Mouse (Mus musculus) B cell, adult 2 months (primary cell): ENCODE data around the gene Sema3d.

Source experiments
- DNase-seq, 2 experiments: peaks; one replicate each; pipeline ENCODE4 v3.0.0; 2022

Gene Sema3d

GRCm38 (mm10) chr5:12499791-12500504 is 116.8 kb downstream of the Sema3d start:
- DNase-seq, result no peak

DNA sequence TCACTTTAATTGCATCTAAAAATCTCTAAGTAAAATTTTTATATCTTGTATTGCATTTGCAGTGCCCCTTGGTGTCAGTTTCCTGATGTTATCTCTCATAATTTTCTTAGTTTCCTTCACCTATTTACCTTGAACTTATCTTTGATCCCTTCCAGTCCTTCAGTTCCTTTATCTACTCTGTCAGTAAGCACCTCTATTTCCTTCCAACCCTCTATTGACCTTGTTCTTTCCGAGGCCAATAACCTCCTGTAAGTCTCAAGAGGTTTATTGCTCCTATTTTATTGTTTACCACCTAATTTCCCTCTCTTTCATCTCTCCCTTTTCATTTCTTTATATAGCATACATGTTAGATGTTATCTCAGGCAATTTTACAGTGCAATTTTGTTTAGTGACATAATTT is 129.3 kb downstream of the Sema3d start:
- no peak for DNase-seq

GRCm38 (mm10) chr5:12515283-12515682 is 132.1 kb downstream of the Sema3d start:
- no peak for DNase-seq

DNA sequence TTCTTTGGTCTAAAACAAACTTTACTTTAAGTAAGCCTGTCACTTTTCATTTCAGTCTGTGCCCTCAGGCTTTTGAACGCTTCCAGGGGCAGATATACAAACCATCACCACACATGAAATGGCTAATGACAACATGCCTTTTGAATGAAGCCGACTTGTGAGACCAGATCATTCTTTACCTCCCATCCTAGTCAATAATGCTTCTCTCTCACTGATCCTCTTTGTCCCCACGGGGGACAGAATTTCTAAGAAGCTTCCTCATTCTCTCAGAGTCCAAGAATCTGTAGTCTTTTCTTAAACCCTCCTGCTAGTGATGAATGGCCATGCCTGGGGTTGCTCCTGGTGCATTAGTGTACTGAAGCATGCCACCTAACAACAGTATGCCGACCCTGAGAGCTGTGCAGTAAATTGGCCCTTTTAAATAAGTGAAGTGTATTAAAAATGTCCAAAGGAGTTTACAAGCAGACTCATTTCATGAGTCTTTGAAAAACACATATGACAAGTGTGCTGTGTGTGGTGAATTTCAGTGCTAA is 142.1 kb downstream of the Sema3d start:
- DNase-seq, result no peak

- DNase-seq, result no peak
Measured at GRCm38 (mm10) chr5:12528596-12528995, 145.4 kb downstream of the Sema3d start.

DNA sequence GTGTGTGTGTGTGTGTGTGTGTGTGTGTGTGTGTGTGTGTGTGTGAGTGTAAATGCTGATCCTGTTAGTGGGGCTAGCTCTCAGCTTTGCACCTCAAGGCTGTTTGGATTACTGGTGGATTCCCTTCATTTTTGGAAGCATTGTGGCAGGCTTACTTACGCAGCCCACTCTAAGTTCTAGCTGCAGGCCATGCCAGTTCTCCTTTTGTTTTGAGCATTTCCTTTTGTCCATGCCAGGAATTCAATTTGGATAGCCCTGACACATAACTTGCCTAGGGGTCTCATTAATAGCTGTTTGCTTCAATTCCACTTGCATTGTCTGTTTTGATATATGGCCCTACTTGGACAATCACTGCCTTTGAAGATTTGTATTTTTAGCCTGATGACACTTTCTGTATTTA is 146.6 kb downstream of the Sema3d start:
- DNase-seq, result no peak

DNA sequence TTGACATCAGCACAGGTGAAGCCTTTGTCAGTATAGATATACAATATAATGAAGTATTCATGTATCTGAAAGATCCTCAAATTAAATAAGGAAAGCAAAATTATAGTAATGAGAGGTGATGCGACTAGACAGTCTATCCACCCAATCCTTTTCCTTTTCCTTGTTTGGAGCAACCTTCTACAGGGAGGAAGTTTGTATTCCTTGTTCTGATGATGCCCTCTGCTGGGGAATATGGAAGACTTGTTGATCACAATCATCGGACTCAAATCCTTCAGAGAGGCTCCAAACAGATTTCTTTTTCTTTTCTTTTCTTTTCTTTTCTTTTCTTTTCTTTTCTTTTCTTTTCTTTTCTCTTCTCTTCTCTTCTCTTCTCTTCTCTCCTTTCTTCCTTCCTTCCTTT is 158.1 kb downstream of the Sema3d start:
- DNase-seq, result no peak

GRCm38 (mm10) chr5:12549046-12549669 is 166.0 kb downstream of the Sema3d start:
- DNase-seq, result no peak

GRCm38 (mm10) chr5:12555401-12555800 is 172.2 kb downstream of the Sema3d start:
- no peak for DNase-seq

DNA sequence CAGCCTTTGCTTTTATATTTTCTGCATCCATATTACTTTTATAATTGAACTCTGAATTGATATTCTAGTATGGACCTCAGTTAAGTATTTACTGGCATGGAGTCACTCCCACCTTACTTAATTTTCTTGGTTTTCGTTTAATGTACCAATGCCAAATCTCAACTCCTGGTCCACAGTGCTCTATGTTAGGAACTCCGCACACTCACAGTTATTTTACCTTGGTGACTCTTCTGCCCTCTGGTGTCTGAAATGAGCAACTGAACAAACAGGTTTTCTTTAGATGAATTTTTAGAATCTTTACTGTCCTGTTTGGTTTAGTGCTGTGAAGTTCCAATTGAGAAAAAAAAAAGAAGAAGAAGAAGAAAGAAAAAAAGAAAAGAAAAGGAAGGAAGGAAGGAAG is 174.7 kb downstream of the Sema3d start:
- DNase-seq, result no peak

GRCm38 (mm10) chr5:12561740-12562139 is 178.6 kb downstream of the Sema3d start:
- no peak for DNase-seq

DNA sequence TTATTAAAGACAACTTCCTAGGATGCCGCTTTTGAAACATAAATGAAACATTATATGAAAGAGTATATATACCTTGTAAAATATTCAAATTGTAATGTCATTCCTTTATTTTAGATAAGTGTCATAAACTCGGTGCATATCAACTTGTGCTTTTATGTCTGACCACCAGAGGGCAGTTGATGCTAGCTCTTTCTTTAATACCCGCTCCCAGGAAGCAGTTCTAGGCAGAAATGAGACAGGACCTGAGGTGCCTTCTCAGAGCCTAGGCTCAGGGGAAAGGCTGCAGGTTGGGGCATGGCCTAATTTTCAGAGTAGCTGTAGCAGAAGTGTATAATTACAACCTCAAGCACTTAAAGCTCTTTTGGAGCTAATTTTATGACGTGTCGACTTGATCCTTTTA is 179.0 kb downstream of the Sema3d start:
- DNase-seq, result no peak

- no peak for DNase-seq
Measured at GRCm38 (mm10) chr5:12563132-12563531, 179.9 kb downstream of the Sema3d start.

GRCm38 (mm10) chr5:12564602-12565220 is 181.5 kb downstream of the Sema3d start:
- no peak for DNase-seq

DNA sequence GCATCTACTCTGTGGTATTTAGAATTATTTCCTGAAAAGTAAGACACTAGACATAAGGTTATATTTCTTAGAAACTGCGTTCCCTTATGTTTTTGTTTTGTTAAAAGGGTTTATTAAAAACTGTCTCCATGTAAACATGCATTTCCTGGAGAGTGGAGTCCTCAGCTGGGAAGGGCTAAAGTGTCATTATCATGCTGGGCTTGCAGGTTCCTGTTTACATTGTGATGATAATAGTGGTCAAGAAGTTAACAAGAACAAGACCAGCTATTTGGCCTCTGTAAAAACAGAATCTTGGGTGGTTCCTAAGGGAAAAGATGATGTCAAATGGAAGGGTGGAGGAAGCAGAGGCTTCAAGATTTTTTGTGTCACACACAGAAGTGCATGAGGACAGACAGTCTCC is 183.4 kb downstream of the Sema3d start:
- DNase-seq, result no peak

- no peak for DNase-seq
Measured at GRCm38 (mm10) chr5:12574551-12574950, 191.4 kb downstream of the Sema3d start.

- no peak for DNase-seq
Measured at GRCm38 (mm10) chr5:12575262-12575661, 192.1 kb downstream of the Sema3d start.

DNA sequence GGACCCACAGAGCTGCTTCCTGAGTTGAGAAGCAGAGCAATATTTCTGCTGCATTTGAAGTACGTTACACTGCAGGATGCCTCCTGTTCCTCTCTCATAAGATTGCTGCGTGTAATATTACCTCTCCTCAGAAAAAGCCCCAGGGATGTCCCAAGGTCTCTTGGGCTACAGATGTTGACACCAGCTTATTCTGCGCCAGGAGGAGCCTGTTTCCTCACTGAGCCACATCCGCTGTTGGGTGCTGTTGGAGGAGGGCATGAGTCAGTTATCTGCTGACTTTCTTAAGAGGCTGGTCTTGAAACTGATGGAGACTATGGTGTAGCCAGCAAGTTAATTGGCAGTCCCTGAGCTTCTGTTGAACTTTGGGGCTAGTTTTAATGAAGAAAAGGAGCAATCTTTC is 196.6 kb downstream of the Sema3d start:
- no peak for DNase-seq

DNA sequence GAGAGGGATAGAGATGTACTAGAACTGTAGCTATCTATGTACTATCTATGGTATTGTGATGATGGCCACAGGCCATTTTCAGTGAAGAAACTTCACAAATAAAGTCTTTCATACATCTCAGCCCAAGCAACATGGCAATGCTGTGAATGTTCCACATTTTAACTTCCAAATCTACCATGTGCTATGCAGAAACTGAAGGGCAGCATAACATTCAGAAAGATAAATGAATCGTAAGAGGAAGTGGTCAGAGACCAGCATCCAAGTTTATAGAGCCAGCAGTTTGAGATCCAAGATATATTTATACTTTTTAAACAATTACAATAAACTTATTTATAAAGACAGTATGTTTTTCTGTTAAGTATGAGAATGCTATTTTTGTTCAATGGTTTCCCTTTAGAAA is 199.4 kb downstream of the Sema3d start:
- DNase-seq, result no peak

DNA sequence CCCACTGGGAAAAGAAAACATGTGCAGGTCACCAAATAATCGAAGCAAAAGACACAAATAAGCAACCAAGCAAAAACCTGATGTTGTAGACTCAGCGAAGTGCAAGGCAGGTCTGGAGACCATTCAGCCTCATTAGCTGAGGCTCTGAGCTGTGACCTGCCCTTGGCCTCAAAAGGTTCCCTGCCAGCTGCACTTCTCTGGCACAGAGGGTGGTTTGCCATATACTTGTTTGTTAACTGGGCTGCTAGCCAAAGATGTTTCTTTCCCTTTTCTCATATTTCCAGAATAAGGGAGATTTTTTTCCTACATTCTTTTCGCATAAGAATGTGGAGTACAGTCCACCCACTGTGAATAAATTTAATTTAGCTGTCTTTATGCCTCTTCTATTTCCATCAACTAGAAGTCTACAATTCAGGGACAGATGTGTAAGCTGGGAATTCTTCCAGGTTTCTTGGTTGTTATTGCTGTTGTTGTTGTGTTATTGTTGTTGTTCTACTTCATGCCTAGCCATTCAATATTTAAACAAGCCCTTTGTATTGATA is 200.2 kb downstream of the Sema3d start:
- DNase-seq, result no peak

DNA sequence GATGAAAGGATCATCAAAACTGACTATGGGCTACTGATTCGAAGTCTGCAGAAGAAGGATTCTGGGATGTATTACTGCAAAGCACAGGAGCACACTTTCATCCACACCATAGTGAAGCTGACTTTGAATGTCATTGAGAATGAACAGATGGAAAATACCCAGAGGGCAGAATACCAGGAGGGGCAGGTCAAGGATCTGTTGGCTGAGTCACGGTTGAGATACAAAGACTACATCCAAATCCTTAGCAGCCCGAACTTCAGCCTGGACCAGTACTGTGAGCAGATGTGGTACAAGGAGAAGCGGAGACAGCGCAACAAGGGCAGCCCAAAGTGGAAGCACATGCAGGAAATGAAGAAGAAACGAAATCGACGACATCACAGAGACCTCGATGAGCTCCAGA is 201.7 kb downstream of the Sema3d start:
- no peak for DNase-seq

GRCm38 (mm10) chr5:12634227-12634980 is 251.2 kb downstream of the Sema3d start:
- no peak for DNase-seq
